Mouse (Mus musculus) testis, adult 2 months (tissue): ENCODE measurements around the gene Pdcd10.

ENCODE experiments used
- CTCF ChIP-seq: fragments of 200-500 bp; IDR thresholded peaks from 2 replicates; pipeline ENCODE4 v1.5.1; 2012; ENCODE audit warnings: low read depth, mild to moderate bottlenecking, inconsistent platforms, low read length, moderate library complexity; ENCODE audit not compliant: control insufficient read depth, insufficient read depth, insufficient replicate concordance
- POLR2A ChIP-seq: fragments of 200-500 bp; IDR thresholded peaks from 2 replicates; pipeline ENCODE4 v1.6.1; 2012; ENCODE audit warnings: low read depth, mild to moderate bottlenecking, inconsistent platforms, low read length, moderate library complexity; ENCODE audit not compliant: control insufficient read depth

DNA sequence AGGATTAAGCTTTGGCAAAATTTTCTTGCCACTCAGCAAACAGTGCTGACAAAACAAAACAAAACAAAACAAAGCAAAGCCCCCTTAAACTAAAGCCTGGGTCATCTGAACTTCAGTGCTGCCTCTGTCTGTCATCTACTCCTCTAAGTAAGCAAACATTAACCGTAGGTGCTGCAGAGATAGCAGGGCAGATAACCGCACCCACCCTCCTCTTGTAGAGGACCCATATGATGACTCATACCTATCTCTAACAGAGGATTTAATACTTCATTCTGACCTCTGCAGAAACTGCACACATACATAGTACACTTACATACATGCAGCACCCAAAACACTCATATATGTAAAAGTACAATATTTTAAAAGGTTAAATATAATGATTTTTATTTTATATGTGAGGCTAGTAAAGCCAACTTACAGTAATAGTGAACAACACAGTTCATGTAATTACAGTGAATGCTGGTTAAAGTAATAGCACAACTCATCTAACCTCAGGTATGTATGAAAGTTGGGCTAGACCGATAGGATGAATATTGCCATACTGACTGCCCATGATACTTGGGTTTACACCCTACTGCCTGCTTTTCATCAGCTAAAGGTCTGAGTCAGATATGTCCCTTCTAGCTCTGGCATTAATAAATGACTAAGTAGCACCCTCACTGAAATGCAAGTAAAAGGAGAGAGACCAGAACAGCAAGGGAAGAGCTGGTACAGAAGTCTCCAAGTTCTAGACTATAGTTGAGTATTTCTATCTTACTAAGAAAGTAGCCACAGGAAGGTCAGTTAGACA lies 22.4 kb downstream of the Pdcd10 start:
- TF ChIP-seq POLR2A (no peak), CTCF (no peak)
